Mouse (Mus musculus): ENCODE results near the gene Tpo. TPM values are rescaled to one million over a fixed set of nuclear protein-coding genes. Genes with fewer than 3 reads are reported as not detected.
A peak's percentile ranks its signal among the peaks of the same experiment; 100 is the strongest.

The Tpo gene
- polyA plus RNA-seq, 1 experiment from 2014 or later: 0.35 TPM

- ATAC-seq (replicated peaks): peak; percentile 39; the same call in 1 of the 2 replicates
- no peak overlapping the region for H3K9ac ChIP-seq
- no peaks in the 10 kb centered on the region for H3K9me3 ChIP-seq
- H3K4me1 ChIP-seq: peaks cover 9% of the 10 kb centered on the region
- H3K27me3 ChIP-seq (replicated peaks): no peaks in the 10 kb centered on the region
- no peak overlapping the region for H3K4me2 ChIP-seq
- peak overlapping the region; percentile 56; the same call in 1 of the 2 replicates for H3K27ac ChIP-seq
- H3K36me3 ChIP-seq (replicated peaks): no peaks in the 10 kb centered on the region
- no peak overlapping the region for H3K4me3 ChIP-seq
- WGBS: 56% methylated on average over 6 of the region's 6 CpGs
Measured at GRCm38 (mm10) chr12:30129411-30129716, 3.1 kb downstream of the Tpo start.

- H3K4me3 ChIP-seq: no peak overlapping the region
- no peak overlapping the region for H3K4me2 ChIP-seq
- H3K27ac ChIP-seq: peak overlapping the region; percentile 56
- H3K9ac ChIP-seq: no peak overlapping the region
- no peaks in the 10 kb centered on the region for H3K36me3 ChIP-seq (replicated peaks)
- no peaks in the 10 kb centered on the region for H3K9me3 ChIP-seq
- peaks cover 9% of the 10 kb centered on the region for H3K4me1 ChIP-seq
- WGBS: 43% methylated on average over 7 of the region's 7 CpGs
- ATAC-seq (replicated peaks): peak; percentile 84
- H3K27me3 ChIP-seq (replicated peaks): no peaks in the 10 kb centered on the region
Measured at GRCm38 (mm10) chr12:30128561-30129410, 3.6 kb downstream of the Tpo start.

- ATAC-seq (replicated peaks): no peak
- H3K27me3 ChIP-seq (replicated peaks): no peaks in the 10 kb centered on the region
- no peak overlapping the region for H3K4me3 ChIP-seq
- no peaks in the 10 kb centered on the region for H3K36me3 ChIP-seq (replicated peaks)
- H3K9ac ChIP-seq: no peak overlapping the region
- 89% methylated on average over 7 of the region's 7 CpGs for WGBS
- H3K4me2 ChIP-seq: no peak overlapping the region
- no peaks in the 10 kb centered on the region for H3K4me1 ChIP-seq
- H3K27ac ChIP-seq: no peak overlapping the region
- no peaks in the 10 kb centered on the region for H3K9me3 ChIP-seq
Measured at GRCm38 (mm10) chr12:30122347-30122746, 10.1 kb downstream of the Tpo start.

- WGBS: 97% methylated on average over 2 of the region's 2 CpGs
- Histone ChIP-seq H3K27ac (no peak overlapping the region), H3K4me2 (no peak overlapping the region), H3K4me3 (no peak overlapping the region), H3K36me3 (replicated peaks) (no peaks in the 10 kb centered on the region), H3K27me3 (replicated peaks) (no peaks in the 10 kb centered on the region), H3K9me3 (no peaks in the 10 kb centered on the region), H3K9ac (no peak overlapping the region), H3K4me1 (no peaks in the 10 kb centered on the region)
- no peak for ATAC-seq (replicated peaks)
Measured at GRCm38 (mm10) chr12:30112271-30112670, 20.2 kb downstream of the Tpo start.

- 74% methylated on average over 14 of the region's 14 CpGs for WGBS
- H3K4me1 ChIP-seq: no peaks in the 10 kb centered on the region
- H3K9ac ChIP-seq: no peak overlapping the region
- no peaks in the 10 kb centered on the region for H3K36me3 ChIP-seq (replicated peaks)
- H3K4me3 ChIP-seq: no peak overlapping the region
- no peaks in the 10 kb centered on the region for H3K9me3 ChIP-seq
- ATAC-seq (replicated peaks): no peak
- H3K27ac ChIP-seq: no peak overlapping the region
- no peak overlapping the region for H3K4me2 ChIP-seq
- H3K27me3 ChIP-seq (replicated peaks): no peaks in the 10 kb centered on the region
Measured at GRCm38 (mm10) chr12:30109646-30110605, 22.5 kb downstream of the Tpo start.

- H3K36me3 ChIP-seq (replicated peaks): no peaks in the 10 kb centered on the region
- H3K9me3 ChIP-seq: no peaks in the 10 kb centered on the region
- H3K27me3 ChIP-seq (replicated peaks): no peaks in the 10 kb centered on the region
- H3K4me2 ChIP-seq: peak overlapping the region; percentile 31
- 0 out of 2 replicates have a peak, but pooled peaks cover 5% of the 10 kb centered on the region for H3K4me1 ChIP-seq
- H3K9ac ChIP-seq: no peak overlapping the region
- 42% methylated on average over 29 of the region's 29 CpGs for WGBS
- no peak for ATAC-seq (replicated peaks)
- H3K4me3 ChIP-seq: no peak overlapping the region
- H3K27ac ChIP-seq: no peak overlapping the region
Measured at GRCm38 (mm10) chr12:30102891-30103565, 29.4 kb downstream of the Tpo start.

GRCm38 (mm10) chr12:30092081-30092480, 40.3 kb downstream of the Tpo start:
- Histone ChIP-seq H3K4me3 (no peak overlapping the region), H3K27me3 (replicated peaks) (no peaks in the 10 kb centered on the region), H3K4me1 (no peaks in the 10 kb centered on the region), H3K9ac (no peak overlapping the region), H3K4me2 (no peak overlapping the region), H3K9me3 (no peaks in the 10 kb centered on the region), H3K36me3 (replicated peaks) (no peaks in the 10 kb centered on the region), H3K27ac (no peak overlapping the region)
- 84% methylated on average over 5 of the region's 5 CpGs for WGBS
- ATAC-seq (replicated peaks): no peak

GRCm38 (mm10) chr12:30083971-30084370, 48.5 kb downstream of the Tpo start:
- H3K36me3 ChIP-seq (replicated peaks): no peaks in the 10 kb centered on the region
- no peaks in the 10 kb centered on the region for H3K27me3 ChIP-seq (replicated peaks)
- no peaks in the 10 kb centered on the region for H3K4me1 ChIP-seq
- WGBS: 83% methylated on average over 3 of the region's 3 CpGs
- H3K27ac ChIP-seq: no peak overlapping the region
- 0 out of 2 replicates have a peak, but pooled peaks cover 3% of the 10 kb centered on the region for H3K9me3 ChIP-seq
- no peak overlapping the region for H3K4me2 ChIP-seq
- H3K4me3 ChIP-seq: no peak overlapping the region
- no peak for ATAC-seq (replicated peaks)
- H3K9ac ChIP-seq: no peak overlapping the region

GRCm38 (mm10) chr12:30077056-30077455, 55.4 kb downstream of the Tpo start:
- H3K9ac ChIP-seq: no peak overlapping the region
- H3K9me3 ChIP-seq: 0 out of 2 replicates have a peak, but pooled peaks cover 3% of the 10 kb centered on the region
- no peak overlapping the region for H3K27ac ChIP-seq
- no peak overlapping the region for H3K4me2 ChIP-seq
- H3K36me3 ChIP-seq (replicated peaks): no peaks in the 10 kb centered on the region
- 91% methylated on average over 11 of the region's 11 CpGs for WGBS
- no peak overlapping the region for H3K4me3 ChIP-seq
- no peaks in the 10 kb centered on the region for H3K4me1 ChIP-seq
- no peaks in the 10 kb centered on the region for H3K27me3 ChIP-seq (replicated peaks)
- no peak for ATAC-seq (replicated peaks)

GRCm38 (mm10) chr12:30076316-30076715, 56.1 kb downstream of the Tpo start:
- Histone ChIP-seq H3K4me3 (no peak overlapping the region), H3K9me3 (0 out of 2 replicates have a peak, but pooled peaks cover 3% of the 10 kb centered on the region), H3K9ac (no peak overlapping the region), H3K4me2 (no peak overlapping the region), H3K27ac (no peak overlapping the region), H3K27me3 (replicated peaks) (no peaks in the 10 kb centered on the region), H3K4me1 (no peaks in the 10 kb centered on the region), H3K36me3 (replicated peaks) (no peaks in the 10 kb centered on the region)
- no peak for ATAC-seq (replicated peaks)
- WGBS: 77% methylated on average over 2 of the region's 2 CpGs

GRCm38 (mm10) chr12:30069321-30069720, 63.1 kb downstream of the Tpo start:
- Histone ChIP-seq H3K4me2 (no peak overlapping the region), H3K9ac (no peak overlapping the region), H3K36me3 (replicated peaks) (no peaks in the 10 kb centered on the region), H3K4me3 (no peak overlapping the region), H3K27ac (no peak overlapping the region), H3K9me3 (no peaks in the 10 kb centered on the region), H3K27me3 (replicated peaks) (no peaks in the 10 kb centered on the region), H3K4me1 (no peaks in the 10 kb centered on the region)
- WGBS: 66% methylated on average over 2 of the region's 2 CpGs
- no peak for ATAC-seq (replicated peaks)

- Histone ChIP-seq H3K27ac (no peak overlapping the region), H3K36me3 (replicated peaks) (no peaks in the 10 kb centered on the region), H3K4me2 (no peak overlapping the region), H3K9me3 (no peaks in the 10 kb centered on the region), H3K4me3 (no peak overlapping the region), H3K9ac (no peak overlapping the region), H3K27me3 (replicated peaks) (no peaks in the 10 kb centered on the region), H3K4me1 (no peaks in the 10 kb centered on the region)
- 82% methylated on average over 2 of the region's 2 CpGs for WGBS
- no peak for ATAC-seq (replicated peaks)
Measured at GRCm38 (mm10) chr12:30067806-30068205, 64.6 kb downstream of the Tpo start.
